Mouse (Mus musculus) E14TG2a.4 (cell line): ENCODE measurements around the gene Nfib.

Experiments
- CTCF ChIP-seq: conservative IDR thresholded peaks from 2 replicates; pipeline ENCODE4 v1.5.1; 2014; ENCODE audit warnings: low read length
- NANOG ChIP-seq: IDR thresholded peaks from 2 replicates; pipeline ENCODE4 v1.6.1; 2014; ENCODE audit warnings: borderline replicate concordance, low read length, mixed read lengths
- POU5F1 ChIP-seq: IDR thresholded peaks from 2 replicates; pipeline ENCODE4 v1.6.1; 2014; ENCODE audit warnings: low read length, borderline replicate concordance

DNA sequence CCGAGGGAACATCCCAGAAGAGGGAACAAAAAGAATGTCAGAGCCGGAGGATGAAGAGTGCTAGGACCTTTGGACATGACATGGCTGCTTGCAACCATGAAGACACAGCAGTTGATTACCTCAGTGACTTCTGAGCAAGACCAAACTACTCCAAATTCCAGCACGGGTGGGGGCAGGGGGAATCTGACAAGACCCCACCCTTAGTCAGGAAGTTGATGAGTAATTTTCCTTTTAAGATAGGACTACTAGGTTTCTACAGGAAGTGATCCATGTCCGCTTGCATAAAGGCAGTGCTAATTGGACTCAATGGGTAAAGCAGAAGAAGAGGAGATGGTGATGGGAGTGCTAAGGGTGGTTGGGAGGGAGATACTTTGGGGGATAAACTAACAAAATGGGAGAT is 279.3 kb downstream of the Nfib start:
- no peak for TF ChIP-seq CTCF
- TF ChIP-seq POU5F1, result no peak
- no peak for TF ChIP-seq NANOG
